Mouse (Mus musculus): ENCODE data around the gene Vat1l. TPM values are rescaled to one million over a fixed set of nuclear protein-coding genes. Genes with fewer than 3 reads are reported as not detected.

Gene Vat1l
- 10 to 100 TPM; 15.9 to 24.4 TPM for total RNA-seq (2021)
- long read RNA-seq, experiment 1, partial matches to known transcripts = 0 of 5 reads
- long read RNA-seq, experiment 1, other reads (novel, unspliced or antisense) = 4 of 5 reads
- long read RNA-seq, experiment 2, partial matches to known transcripts = 0 of 3 reads
- long read RNA-seq, experiment 2, other reads (novel, unspliced or antisense) = 0 of 3 reads

DNA sequence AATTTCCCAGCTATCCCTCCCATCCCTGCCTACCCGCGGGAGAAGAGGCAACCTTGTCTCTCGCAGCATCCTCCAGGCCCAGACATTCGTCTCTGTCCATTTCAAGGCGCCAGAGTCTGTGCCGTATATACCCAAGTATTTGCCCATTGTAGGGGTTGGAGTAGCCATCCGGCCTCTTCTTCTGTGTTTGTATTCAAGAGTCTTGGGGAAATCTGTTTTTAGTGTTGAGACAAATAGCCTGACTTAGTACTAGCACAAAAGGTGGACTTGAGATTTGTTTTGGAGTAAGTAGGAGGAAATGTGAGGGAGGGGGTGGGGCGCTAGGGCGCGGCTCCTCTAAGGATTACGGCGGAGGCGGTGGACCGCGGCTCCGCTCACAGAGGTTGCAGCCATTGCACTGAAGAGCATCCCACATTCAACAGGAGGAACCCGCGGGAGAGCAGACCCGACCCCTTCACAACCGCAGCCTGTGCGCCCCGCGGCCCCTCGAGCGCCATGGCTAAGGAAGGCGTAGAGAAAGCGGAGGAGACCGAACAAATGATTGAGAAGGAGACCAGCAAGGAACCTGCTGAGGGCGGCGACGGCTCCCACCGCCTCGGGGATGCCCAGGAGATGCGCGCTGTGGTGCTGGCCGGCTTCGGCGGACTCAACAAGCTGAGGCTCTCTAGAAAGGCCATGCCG is at the start of gene Vat1l:
TSS of gene Vat1l (plus strand) at position 392 of the 681 bp plus-strand sequence.
- peak; percentile 40 for DNase-seq

DNA sequence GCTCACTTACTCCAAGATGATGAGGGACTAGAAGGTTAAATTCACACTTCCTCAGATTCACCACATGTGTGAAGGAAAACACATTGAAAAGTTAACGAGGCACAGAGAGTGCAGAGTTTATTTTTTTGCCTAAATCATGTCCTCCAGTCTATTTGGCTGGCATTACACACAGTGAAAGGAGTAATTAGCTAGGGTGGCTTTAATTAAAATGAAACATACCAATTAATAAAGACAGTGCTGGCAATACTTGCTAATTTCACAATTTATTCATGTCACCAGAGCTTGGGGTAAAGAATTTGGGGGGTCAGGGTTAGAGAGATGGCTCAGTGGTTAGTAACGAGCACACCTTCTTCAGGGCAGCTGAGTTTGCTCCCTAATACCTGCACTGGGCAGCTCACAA is 46.8 kb upstream of the Vat1l start:
- no peak for DNase-seq

DNA sequence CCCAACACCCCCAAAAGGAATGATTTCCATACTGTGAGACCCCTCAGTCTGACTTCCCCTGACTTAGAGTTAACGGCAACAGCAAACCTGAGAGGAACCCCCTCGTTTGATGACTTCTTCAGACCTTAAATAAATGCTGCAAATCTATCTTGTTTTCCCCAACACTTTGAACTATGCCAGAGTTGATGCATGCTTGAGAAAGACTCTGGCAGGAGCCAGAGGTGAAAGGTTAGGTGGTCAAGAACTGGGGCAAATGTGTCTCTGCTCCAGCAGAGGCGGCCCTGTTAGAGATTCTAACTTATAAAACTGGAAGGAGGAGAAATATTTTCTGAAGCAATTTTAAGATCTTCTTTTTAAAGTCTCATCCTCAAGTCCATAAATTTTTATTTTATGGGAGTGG is 45.7 kb upstream of the Vat1l start:
- peak; percentile 41 for DNase-seq

DNA sequence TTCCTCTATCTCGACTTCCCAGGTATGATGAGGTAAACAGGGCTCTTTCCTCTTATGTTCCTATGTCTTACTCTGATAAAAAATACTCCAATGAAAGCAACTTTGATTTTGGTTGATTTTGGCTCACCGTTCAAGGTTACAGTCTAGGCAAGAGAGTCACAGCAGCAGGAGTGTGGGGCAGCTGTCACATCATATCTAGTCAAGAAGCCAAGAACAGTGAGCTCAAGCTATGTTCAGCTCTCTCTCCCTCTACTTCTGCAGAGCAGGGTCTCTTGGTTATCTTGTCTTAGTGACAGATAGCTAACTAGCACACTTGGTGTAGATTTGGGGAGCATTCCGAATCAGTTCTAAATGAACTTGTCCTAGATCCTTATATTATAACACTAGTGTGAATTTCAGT is 41.5 kb upstream of the Vat1l start:
- no peak for DNase-seq

DNA sequence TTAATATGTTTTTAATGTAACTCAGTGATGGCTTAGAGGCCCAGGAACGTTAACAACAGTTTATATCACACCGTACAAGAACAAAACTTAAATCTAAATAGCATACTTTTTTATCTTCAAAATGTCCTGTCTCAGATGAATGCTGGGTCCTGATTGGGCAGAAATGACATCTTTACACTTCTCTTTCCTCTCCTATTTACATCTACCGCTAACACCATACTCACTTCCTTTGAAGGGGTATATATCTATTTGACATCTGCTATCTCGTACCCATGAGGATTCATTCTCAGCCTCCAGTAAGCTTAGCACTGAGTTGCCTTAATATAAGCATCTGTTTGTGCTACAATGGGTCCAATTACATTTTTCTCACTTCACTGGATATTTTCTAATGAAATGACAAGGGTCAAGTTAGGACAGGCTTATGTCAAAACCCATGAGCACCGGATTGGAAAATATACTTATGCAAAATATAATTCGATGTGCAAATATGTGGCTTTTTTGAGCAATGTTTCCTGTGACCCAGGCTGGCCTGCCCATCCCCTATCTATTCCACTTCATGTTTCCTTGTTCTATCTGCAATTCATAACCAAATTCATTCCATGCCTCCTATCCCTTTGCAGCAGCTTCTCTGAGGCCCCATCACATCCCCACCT is 40.8 kb upstream of the Vat1l start:
- no peak for DNase-seq

DNA sequence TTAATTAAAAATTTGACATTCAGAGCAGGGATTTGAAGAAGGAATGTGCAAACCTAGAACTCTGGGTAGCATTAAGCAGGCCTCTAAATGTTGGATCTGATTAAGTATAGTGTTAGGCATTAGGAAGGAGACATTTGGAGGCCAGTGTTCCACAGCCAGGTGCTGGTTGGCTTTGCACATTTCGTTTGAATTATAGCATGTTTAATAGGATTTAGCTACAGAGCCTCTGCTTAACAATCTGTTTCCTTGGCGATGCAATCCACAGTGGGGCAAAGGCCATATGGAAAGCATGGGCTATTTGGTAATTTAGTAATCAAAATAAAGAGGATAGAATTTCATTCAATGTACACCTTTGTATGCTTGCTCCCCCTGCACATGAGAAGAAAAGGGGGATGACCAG is 39.7 kb upstream of the Vat1l start:
- no peak for DNase-seq

DNA sequence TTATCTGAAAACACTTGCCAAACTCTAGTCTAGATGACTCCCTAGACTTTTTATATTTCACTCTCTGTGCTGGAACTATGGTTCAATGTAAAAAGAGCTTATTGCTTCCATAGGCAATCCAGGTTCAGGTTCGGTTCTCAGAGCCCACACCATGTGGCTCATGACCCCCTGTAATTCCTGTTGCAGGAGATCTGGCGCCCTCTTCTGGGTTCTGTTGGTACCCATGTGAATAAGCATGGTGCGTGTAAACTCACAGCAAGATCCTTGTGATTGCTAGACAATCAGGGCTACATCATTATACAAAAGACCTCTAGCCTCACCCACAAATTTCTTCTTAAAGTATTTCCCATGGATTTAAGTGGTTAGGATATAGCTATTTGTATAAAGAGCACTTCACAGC is 28.7 kb upstream of the Vat1l start:
- DNase-seq = no peak

DNA sequence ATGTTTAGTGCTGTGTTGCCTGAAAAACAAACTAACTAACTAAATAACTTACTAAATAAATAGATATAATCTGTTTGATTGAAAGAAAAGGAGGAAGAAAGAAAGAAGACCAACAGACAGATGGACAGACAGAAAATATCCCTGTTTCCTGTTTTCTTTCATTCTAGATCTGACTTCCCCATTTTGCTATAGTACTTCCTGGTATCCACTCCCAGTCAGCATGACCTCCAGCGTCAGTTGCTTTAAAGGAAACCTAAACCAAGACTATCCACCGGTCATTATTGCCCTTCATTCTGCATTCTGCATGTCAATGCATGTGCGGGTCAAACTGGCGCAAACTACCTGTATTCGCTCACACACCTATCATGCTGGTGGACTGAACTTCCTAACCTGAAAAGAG is 12.1 kb upstream of the Vat1l start:
- no peak for DNase-seq

DNA sequence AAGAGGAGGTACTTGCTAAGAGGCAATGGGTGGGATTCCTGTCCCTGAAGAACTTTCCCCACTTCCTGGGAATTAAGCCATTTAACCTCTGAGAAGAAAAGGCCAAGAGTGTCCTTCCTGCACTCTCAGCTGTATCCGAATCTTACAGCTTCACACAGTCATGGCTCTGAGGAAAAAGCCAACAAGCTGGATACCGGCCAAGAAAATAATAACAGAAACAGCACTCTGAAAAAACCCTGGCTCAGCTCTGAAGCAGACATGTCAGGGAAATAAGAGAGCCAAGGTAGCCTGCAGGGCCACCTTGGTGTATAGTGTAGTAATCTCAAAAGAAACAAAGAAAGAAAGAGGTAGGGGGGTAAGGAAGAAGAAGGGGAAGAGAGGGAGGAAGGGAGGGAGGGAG is 6.4 kb upstream of the Vat1l start:
- DNase-seq = no peak

DNA sequence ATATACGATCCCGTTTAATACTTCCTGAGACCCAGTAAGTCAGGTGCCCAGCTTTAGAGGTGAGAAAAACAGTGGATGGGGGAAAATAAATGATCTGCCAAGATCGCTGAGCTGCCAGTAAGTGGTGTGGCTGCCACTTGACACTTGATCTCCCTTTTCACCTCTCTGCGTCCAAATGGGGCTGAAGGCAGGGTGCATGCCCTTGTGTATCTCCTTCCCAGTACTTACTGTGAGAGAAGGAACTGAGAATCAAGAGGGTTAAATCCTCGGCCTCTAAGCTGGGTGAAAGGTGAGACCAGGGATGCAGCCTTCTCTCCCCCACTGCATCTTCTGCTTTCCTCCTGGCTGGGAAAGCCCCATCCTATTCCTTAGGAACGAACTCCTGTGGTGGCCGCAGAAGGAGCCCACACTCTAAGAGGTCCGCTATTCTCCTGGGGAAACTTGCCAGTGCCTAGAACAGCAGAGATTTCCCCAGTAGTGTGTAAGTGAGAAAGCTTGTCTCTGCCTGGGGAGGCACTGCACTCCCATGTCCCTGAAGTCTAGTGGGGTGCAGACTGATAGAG is 1.1 kb downstream of the Vat1l start:
- DNase-seq = no peak

DNA sequence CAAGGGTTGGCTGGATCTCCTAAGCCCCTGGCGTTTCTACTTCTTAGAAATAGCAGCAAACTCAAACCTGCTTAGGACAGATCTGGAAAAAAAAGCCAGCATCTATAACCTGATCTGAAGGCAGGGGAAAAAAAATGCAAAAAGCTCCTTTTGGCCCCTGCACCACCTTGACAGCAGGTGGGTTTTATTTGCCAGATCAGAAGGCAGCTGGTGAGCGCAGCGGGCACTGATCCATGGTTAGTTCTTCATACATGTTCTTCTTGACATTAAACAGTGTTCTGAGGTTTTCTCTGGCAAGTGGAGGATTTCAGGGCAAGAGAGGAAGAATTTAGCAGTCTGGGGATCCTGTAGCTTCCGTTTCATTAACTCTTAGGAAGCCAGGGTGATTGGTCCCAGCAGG is 1.6 kb downstream of the Vat1l start:
- no peak for DNase-seq

DNA sequence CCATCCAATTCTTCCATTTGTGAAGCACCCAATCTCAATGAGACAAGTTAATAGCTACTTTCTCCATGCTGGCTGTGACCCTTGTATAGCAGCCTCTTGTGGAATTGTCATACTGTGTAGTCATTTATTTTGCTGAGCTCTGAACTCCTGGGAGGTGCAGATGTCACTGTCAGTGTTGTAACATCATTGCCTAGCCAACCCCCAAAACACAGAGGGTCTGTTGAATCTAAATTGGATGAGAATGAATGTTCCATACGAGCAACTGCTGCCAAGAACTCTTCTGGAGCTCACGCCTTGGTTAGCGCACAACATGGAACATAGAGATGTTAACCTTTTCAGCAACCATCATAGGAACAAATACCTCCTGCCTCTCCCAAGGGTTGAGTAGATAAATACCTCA is 15.4 kb downstream of the Vat1l start:
- no peak for DNase-seq

DNA sequence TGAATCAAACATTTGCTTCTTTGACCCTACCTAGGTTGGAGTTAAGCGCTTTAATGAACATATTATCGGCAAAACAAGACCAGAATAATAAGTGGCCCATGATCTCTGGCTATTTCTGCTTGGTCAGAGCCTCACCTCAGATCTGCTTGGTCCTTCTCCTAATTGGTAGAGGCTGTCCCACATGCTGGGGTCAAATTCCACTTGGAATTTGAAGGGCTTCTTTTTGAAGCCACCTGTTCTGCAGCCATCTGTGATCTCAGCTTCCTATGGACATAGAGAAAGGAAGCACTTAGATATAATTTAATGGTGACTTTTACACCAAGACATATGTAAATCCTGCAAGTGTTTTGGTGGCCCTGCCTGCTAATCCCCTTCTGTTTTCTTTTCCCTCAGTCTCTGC is 16.6 kb downstream of the Vat1l start:
- DNase-seq = no peak

DNA sequence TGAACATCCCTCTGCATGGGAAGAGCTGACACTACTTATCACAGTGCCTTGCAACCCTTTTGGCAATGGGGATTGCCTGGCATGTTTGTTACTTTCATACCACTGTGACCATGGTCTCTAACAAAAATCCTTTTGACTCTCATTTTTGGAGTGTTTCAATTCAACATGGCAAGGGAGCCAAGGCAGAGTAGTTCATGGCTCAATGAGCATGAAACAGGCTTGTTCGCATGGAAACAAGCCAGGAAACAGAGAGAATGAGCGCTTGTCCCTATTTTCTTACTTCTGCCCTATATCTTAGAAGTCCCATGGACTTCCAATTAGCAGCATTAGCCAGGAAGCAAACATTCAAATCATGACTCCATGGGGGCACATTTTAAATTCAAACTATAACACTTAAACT is 18.6 kb downstream of the Vat1l start:
- DNase-seq = no peak

DNA sequence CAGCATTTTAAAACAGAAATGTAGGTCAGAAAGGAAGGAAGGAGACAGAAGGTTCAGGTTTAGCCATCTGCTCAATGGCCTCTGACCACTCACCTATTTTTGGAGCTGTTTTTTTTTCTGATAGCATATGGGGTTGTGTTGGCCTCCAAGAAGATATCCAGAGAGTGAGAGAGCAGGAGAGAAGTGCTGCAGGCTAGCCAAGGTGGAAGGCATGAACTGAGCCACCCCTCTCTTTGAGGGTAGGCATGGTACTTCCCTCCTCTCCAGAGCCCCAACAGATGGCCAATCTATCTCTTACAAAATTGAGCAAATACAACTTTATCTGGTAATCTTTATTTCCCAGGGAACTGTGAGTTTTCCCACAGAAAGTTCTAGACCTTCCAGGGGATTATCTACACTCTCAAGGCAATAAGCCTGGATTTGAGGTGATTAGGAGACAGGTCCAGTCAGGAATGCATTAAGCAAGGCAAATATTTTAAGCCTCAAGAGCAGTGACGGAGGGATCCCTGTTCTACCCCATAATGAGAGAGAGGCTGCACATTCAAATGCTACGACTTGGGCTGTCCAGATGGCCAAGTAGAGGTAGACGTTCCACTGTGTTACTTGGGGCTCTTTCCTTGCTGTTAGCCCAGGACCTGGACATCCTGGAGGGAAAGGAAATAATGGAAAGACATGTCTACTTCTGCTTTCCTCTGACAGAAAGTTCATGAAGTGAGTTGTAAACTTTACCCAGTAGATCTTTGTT is 46.1 kb downstream of the Vat1l start:
- DNase-seq = no peak

DNA sequence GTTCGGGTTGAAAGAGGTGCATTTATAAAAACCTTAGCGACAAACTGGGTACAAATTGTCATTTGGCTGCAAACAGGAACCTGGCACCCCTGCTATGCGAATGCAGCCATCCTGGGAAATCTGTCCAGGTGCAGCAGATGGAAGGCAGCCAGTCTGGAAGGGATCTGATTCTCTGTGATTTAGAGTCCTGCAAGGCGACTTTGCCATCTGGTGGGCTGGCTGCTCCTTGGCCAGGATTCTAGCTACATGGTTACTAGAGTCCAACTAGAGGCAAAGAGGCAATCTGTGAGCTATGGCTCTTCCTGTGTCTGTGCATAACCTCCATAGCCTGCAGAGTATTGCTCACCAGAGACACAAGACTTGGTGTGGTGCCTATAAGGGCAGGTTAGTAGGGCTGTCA is 53.3 kb downstream of the Vat1l start:
- no peak for DNase-seq

DNA sequence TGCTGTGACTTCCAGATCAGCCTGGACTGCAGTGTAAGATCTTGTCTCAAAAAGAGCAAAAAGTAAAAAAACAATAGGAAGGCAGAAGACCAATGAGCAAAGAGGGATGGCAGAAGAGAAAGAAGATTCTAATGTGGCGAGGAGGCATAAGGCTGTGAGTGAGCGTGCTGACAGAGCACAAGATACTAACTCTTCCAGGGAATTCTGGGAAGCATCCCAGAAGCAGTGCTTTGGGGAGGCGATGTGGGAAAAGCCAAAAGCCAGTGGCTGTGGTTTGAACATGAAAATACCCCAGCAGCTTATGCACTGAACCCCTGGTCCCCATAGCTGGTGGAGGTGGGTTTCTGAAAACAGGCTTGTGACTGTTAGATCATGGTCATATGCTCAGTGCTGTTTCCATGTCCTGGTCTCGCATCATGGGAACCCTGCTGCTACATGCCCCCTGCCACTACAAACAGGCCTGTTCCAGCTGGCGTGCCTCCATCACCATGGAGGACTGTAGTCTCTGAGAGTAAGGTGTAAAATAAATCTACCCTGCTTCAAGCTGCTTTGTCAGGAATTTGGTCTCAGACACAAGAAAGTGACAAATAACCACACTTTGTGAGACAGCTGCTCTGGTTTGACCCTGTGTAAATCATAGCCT is 54.4 kb downstream of the Vat1l start:
- no peak for DNase-seq

DNA sequence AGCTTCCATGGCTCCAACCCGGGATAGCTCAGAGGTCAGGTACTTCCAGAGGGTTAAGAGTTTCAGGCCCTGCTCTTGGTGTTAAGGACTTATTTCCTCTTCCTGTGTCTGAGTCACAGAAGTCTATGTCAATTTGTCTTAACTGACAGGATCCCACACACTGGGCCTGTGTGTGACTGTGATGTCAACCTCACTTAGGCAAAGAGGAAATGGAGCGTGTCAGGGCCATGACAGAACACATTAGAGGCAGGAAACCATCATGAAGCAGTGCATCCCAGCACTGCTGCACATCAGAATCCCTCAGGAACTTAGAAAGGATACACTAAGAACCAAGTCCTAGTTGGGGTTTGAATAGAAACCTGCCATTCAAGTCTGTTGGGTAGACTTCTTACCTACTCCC is 56.9 kb downstream of the Vat1l start:
- no peak for DNase-seq

DNA sequence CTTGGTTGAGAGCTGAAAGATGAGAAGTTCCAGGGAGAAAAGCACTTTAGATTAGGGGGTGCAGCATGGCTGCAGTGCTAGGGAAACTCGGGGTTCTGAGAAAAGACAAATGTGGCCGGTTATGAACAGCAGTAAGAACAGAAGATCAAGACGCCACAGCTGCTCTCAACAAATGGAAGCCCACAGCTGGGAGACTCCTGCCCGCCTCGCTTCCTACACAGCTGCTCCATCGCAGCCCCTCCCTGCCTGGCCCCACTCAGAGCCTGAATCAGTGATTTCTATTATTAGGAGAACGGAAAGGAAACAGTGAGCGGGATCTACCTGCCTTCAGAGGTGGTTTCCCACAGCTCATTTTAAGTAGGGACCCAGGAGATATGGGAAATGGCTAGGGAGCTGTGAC is 69.1 kb downstream of the Vat1l start:
- DNase-seq = no peak

DNA sequence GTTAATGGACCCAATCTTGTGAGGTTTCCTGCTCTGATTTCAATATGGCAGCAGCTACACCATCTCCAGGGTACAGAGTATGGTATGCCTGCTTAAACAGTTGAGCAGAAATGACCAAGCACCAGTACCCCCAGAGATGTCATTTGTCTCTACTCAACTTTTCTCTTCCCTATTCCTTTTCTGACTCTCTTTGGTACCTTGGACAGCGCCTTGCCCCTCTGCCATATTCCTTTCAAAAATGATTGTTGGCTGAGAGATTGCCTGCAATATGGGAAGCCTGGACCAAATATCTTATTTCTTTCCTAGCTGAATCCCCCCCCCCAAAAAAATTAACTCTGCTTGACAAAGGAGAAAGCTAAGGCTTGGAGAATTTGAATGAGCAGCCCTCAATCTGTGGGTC is 75.7 kb downstream of the Vat1l start:
- DNase-seq = peak; percentile 11

DNA sequence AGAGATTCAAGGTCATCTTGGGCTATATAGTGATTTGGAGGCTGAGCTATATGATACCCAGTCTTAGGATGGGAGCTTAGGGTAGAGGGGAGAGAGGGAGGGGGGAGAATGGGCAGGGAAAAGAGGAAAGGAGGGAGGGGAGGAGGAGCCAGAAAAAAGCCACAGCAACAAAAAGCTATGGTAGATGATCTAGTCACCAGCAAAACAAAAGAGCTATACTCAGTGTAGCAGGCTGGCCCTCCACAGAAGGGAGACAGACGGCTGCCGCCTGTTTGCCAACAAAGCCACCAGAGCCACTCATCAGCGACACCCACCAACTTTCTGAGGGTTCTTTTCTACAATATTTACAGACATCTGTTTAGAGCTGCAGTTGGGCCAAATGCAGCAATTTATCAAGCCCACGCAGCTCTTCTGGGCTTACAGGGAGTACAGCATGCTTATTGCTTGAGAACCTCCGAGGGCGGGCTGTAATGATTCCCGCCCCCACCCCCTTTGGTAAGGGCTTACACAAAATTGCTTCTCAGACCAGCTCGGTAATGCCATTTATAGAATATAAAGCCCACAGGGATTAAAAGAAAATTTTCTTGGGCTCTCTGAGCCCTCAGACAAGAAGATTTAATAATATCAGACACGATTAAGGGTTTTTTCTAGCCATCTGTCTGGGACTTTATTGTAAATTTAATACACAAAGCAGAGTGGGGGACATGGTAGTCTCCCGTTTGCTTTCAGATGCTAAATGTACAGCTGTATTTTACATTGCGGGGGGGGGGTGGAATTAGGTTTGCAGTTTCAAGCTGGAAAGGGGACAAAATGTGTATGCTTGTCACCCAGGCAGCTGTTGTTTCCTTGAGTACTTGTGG is 89.7 kb downstream of the Vat1l start:
- no peak for DNase-seq

DNA sequence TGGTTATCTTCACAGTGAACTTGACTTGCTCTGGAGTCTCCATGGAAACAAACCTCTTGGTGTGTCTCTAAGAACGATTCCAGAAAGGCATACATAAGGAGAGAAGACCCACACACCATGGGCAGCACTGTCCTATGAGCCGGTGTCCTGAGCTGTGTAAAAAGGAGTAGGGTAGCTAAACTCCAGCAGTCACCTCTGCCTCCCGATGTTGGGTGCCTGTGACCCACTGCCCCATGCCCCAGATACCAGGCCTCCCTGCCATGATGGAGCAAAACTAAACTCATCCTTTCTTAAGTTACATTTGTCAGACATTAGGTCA is 90.3 kb downstream of the Vat1l start:
- DNase-seq = no peak
